Mouse (Mus musculus): Measurements from ENCODE around the gene Ubtd1. TPM values are rescaled to one million over a fixed set of nuclear protein-coding genes. Genes with fewer than 3 reads are reported as not detected.
A peak's percentile ranks its signal among the peaks of the same experiment; 100 is the strongest.

Ubtd1 gene
- polyA plus RNA-seq, 1 experiment from 2014 or later, result 4.9 TPM

DNA sequence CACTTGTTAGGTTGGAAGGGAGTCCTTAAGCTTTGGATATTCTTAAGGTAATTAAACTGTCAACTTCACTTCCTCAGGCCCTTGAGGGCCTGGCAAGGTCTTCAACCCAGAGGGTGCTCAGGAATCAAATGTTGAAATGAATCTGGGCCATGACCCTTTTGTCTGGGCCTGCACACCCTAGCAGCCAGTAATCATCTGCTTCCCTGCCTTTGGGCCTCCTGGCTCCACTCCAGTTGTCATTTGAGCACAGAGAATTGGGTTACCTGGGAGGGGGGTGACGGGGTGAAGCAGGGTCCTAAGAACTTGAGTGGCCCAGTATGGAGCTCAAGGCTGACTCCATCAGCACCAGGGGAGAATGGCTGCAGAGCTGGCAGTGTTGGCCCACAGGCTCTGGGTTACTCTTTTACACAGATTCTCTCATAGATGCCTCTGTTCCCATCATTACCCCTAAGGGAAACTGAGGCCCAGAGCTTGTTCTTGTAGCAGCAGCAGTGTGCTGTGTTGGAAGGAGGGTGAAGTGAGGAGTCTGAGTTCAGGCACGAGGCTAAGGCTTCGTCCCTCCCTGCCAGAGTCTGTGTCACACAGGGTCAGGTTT, 32.8 kb downstream of the Ubtd1 start:
- ATAC-seq (ENCODE audit: low read depth), result no peak
- 45% methylated on average over 3 of the region's 3 CpGs for WGBS (ENCODE audit: insufficient replicate concordance)
- no peak overlapping the region for H3K4me2 ChIP-seq (ENCODE audit: low read depth, low read length)
- no peak overlapping the region for H3K4me3 ChIP-seq (ENCODE audit: low read depth, low read length)
- H3K27me3 ChIP-seq (ENCODE audit: control insufficient read depth, insufficient read depth, low read depth, low read length), result no peaks in the 10 kb centered on the region
- H3K27ac ChIP-seq (ENCODE audit: low read length), result no peak overlapping the region
- H3K9ac ChIP-seq (ENCODE audit: low read depth, low read length), result no peak overlapping the region
- H3K36me3 ChIP-seq (ENCODE audit: control insufficient read depth, insufficient read depth), result no peaks in the 10 kb centered on the region
- no peaks in the 10 kb centered on the region for H3K9me3 ChIP-seq (replicated peaks; ENCODE audit: control insufficient read depth, low read length)
- peaks cover 8% of the 10 kb centered on the region; the same call in 1 of the 2 replicates for H3K4me1 ChIP-seq (ENCODE audit: control insufficient read depth, low read depth, low read length)

DNA sequence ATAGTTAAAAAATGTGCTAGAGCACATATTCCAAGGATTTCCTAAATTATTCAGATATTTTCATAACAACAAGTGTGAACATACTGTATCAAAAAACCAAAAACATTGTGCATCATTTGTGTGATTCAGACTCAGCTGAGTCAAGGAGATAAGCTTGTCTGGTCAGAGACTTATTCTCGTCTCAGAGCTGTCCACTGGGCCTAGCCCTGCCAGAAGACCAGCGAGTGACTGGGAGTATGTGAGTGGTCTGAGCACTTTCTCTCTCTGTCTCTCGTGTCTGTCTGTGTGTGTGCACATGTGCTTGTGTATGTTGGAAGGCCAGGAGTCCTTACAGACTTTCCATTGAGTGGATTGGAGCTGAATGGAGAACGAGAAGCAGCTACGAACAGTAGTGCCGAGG, 33.4 kb downstream of the Ubtd1 start:
- no peak for ATAC-seq (ENCODE audit: low read depth)
- H3K27me3 ChIP-seq (ENCODE audit: control insufficient read depth, insufficient read depth, low read depth, low read length), result no peaks in the 10 kb centered on the region
- H3K4me2 ChIP-seq (ENCODE audit: low read depth, low read length), result no peak overlapping the region
- no peak overlapping the region for H3K4me3 ChIP-seq (ENCODE audit: low read depth, low read length)
- H3K9me3 ChIP-seq (replicated peaks; ENCODE audit: control insufficient read depth, low read length), result no peaks in the 10 kb centered on the region
- WGBS (ENCODE audit: insufficient replicate concordance), result 63% methylated on average over 6 of the region's 6 CpGs
- no peak overlapping the region for H3K27ac ChIP-seq (ENCODE audit: low read length)
- H3K36me3 ChIP-seq (ENCODE audit: control insufficient read depth, insufficient read depth), result no peaks in the 10 kb centered on the region
- H3K4me1 ChIP-seq (ENCODE audit: control insufficient read depth, low read depth, low read length), result peaks cover 8% of the 10 kb centered on the region
- H3K9ac ChIP-seq (ENCODE audit: low read depth, low read length), result no peak overlapping the region

DNA sequence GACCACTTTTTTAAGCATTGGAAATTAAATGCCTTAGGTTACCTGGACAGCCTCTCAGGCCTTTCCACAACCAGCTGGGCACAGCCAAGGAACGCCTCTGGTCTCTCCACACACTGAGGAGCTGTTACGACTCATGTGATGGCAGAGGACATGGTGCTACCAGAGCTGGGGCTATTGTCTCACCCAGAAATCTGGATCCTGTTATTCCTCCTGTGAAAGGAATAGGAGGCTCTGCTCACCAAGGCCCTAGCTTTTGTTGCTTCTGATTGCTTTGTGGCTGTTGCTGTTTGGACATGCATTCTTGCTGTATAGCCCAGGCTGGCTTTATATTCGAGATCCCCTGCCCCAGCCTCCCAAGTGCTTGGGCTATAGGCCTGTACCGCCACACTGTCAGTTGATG, 34.7 kb downstream of the Ubtd1 start:
- Histone ChIP-seq H3K27ac (ENCODE audit: low read length) (no peak overlapping the region), H3K4me3 (ENCODE audit: low read depth, low read length) (no peak overlapping the region)

DNA sequence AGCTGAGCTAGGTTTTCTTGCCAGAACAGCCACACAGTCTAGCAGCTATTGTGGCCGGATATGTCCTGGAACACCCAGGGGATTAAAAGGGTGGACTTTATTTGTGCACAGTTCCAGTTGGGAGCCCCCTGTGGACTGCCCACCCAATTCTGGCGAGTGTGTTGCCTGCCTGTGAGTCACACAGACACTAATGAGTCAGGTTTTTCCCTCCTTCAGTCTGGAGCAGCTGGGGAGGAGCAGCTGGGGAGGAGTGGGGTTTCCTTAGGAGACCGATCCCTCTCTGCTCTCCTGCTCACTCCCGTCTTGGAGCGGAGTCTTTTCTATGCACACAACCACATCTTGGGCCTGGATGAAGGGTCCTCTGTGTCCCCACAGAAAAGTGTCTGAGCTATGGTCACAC, 35.3 kb downstream of the Ubtd1 start:
- no peak overlapping the region for H3K4me2 ChIP-seq (ENCODE audit: low read depth, low read length)
- H3K9me3 ChIP-seq (replicated peaks; ENCODE audit: control insufficient read depth, low read length), result no peaks in the 10 kb centered on the region
- H3K4me3 ChIP-seq (ENCODE audit: low read depth, low read length), result no peak overlapping the region
- H3K36me3 ChIP-seq (ENCODE audit: control insufficient read depth, insufficient read depth), result no peaks in the 10 kb centered on the region
- 61% methylated on average over 5 of the region's 5 CpGs for WGBS (ENCODE audit: insufficient replicate concordance)
- no peak overlapping the region for H3K27ac ChIP-seq (ENCODE audit: low read length)
- H3K4me1 ChIP-seq (ENCODE audit: control insufficient read depth, low read depth, low read length), result peaks cover 8% of the 10 kb centered on the region
- ATAC-seq (ENCODE audit: low read depth), result no peak
- no peak overlapping the region for H3K9ac ChIP-seq (ENCODE audit: low read depth, low read length)
- no peaks in the 10 kb centered on the region for H3K27me3 ChIP-seq (ENCODE audit: control insufficient read depth, insufficient read depth, low read depth, low read length)

More for the DNA sequence above, 34.7 kb downstream of the Ubtd1 start:
- Histone ChIP-seq H3K27me3 (ENCODE audit: control insufficient read depth, insufficient read depth, low read depth, low read length) (no peaks in the 10 kb centered on the region), H3K4me1 (ENCODE audit: control insufficient read depth, low read depth, low read length) (peaks cover 8% of the 10 kb centered on the region), H3K4me2 (ENCODE audit: low read depth, low read length) (no peak overlapping the region), H3K9ac (ENCODE audit: low read depth, low read length) (no peak overlapping the region), H3K36me3 (ENCODE audit: control insufficient read depth, insufficient read depth) (no peaks in the 10 kb centered on the region), H3K9me3 (replicated peaks; ENCODE audit: control insufficient read depth, low read length) (no peaks in the 10 kb centered on the region)
- no peak for ATAC-seq (ENCODE audit: low read depth)
- WGBS (ENCODE audit: insufficient replicate concordance), result 50% methylated on average over 4 of the region's 4 CpGs

DNA sequence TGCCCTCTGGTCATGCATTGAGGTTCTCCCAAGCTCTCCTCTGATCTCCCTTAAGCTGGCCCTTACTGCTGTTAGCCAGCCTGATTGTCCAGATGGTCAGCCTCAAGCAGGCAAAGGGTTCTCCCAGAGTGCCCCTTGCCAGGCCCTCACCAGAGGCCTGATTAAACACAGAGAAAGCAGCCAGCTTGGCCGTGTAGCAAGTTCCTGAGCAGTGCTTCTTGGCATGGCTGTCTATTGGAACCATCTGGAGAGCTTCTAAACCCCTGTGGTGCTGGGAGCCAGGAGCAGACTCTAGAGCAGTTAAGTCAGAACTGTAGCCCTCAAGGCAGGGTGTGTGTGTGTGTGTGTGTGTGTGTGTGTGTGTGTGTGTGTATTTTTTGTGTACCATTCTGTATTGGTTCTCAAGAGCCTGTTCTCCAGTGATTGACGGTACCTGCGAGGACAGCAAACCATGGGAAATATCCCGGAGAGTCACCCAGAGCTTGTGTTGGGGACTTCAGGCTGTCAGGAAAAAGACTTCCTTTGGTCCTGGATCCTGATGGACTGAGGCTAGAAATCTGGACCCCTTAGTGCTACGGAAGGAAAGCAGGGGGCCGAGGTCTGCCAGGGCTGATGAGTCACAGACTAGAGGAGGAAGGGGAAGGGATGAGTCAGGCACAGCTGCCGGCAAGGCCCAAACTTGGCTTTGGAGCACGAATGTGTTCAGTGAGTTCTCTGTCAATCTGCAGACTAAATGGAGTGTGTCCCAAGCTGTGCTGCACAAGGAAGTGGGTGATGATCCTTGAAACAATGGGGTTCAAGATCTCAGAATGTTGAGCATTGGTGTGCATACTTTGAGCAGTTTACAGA, 36.1 kb downstream of the Ubtd1 start:
- Histone ChIP-seq H3K4me2 (ENCODE audit: low read depth, low read length) (no peak overlapping the region), H3K4me1 (ENCODE audit: control insufficient read depth, low read depth, low read length) (peaks cover 8% of the 10 kb centered on the region), H3K36me3 (ENCODE audit: control insufficient read depth, insufficient read depth) (no peaks in the 10 kb centered on the region), H3K9me3 (replicated peaks; ENCODE audit: control insufficient read depth, low read length) (no peaks in the 10 kb centered on the region), H3K4me3 (ENCODE audit: low read depth, low read length) (no peak overlapping the region), H3K27me3 (ENCODE audit: control insufficient read depth, insufficient read depth, low read depth, low read length) (no peaks in the 10 kb centered on the region), H3K9ac (ENCODE audit: low read depth, low read length) (no peak overlapping the region), H3K27ac (ENCODE audit: low read length) (no peak overlapping the region)
- peak; percentile 50 for ATAC-seq (ENCODE audit: low read depth)
- 30% methylated on average over 8 of the region's 8 CpGs for WGBS (ENCODE audit: insufficient replicate concordance)

DNA sequence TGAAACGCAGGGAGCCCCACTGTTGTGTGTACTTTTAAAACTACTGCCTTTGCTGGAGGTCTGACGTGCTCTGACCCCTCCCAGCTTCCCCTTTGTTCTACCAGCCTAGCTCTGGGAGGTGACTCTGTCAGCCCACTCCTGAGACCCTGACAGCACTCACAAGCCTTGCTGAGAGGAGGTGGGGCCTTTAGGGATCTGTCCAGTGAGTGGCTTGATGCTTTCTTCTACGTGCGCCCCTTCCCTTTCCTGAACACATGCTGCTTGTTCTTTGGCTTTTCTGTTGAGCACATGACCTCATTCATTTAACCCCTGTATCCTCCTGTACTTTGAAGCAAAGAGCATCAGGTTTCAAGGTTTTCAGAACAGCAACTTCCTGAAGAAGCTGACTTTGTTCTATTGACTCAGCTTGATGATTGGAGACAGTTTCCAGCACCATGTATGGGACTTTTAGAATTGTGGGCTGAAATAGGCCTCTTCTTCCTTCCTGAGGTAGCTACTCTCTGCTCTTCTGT, 37.5 kb downstream of the Ubtd1 start:
- peak; percentile 37 for ATAC-seq (ENCODE audit: low read depth)
- H3K9me3 ChIP-seq (replicated peaks; ENCODE audit: control insufficient read depth, low read length), result no peaks in the 10 kb centered on the region
- no peak overlapping the region for H3K4me3 ChIP-seq (ENCODE audit: low read depth, low read length)
- peaks cover 8% of the 10 kb centered on the region for H3K4me1 ChIP-seq (ENCODE audit: control insufficient read depth, low read depth, low read length)
- peak overlapping the region; percentile 28; the same call in 1 of the 2 replicates for H3K27ac ChIP-seq (ENCODE audit: low read length)
- 37% methylated on average over 4 of the region's 4 CpGs for WGBS (ENCODE audit: insufficient replicate concordance)
- H3K36me3 ChIP-seq (ENCODE audit: control insufficient read depth, insufficient read depth), result no peaks in the 10 kb centered on the region
- H3K9ac ChIP-seq (ENCODE audit: low read depth, low read length), result no peak overlapping the region
- no peaks in the 10 kb centered on the region for H3K27me3 ChIP-seq (ENCODE audit: control insufficient read depth, insufficient read depth, low read depth, low read length)
- no peak overlapping the region for H3K4me2 ChIP-seq (ENCODE audit: low read depth, low read length)

DNA sequence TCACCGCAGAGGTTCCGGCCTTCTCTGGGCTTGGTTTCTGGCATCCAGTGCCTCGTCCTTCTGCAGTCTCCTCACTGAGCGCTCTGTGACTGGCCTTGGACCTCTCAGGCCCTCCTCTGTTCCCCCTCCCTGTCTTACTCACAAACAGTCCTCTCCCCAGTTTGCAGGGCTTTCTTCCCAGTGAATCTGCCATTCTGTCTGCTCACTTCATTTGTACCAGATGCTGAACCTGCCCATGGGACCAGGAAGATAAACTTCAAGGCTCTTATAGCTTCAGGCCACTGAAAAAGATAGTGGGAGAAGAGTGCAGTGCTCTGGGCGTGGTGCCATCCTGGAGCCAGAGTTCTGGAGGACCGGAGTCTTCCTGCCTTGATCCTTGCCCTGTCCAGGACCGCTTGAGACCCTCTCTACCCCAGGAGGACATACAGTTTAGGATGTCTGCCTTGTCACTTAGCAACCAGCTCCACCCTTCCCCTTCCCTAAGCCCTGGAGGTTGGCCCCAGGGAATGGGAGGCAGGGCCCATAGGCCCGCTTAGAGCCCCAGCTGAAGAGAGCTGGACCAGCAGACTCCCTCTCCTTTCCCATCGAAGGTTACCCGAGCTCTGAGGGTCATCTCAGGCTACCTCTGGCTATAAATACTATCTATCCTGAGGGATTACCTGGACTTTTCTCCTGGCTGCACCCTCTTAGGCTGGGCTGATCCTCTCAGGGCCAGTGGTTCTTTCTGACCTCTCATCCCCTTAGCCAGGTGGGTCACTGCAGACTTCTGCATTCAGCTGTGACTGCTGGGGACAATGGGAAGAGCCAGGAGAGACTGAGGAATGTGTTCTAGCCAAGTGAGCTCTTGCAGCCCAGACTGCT, 40.3 kb downstream of the Ubtd1 start:
- H3K4me1 ChIP-seq (ENCODE audit: control insufficient read depth, low read depth, low read length), result peaks cover 8% of the 10 kb centered on the region
- H3K4me3 ChIP-seq (ENCODE audit: low read depth, low read length), result no peak overlapping the region
- no peak overlapping the region for H3K4me2 ChIP-seq (ENCODE audit: low read depth, low read length)
- 59% methylated on average over 10 of the region's 10 CpGs for WGBS (ENCODE audit: insufficient replicate concordance)
- H3K36me3 ChIP-seq (ENCODE audit: control insufficient read depth, insufficient read depth), result no peaks in the 10 kb centered on the region
- no peak overlapping the region for H3K27ac ChIP-seq (ENCODE audit: low read length)
- H3K9me3 ChIP-seq (replicated peaks; ENCODE audit: control insufficient read depth, low read length), result no peaks in the 10 kb centered on the region
- no peaks in the 10 kb centered on the region for H3K27me3 ChIP-seq (ENCODE audit: control insufficient read depth, insufficient read depth, low read depth, low read length)
- no peak for ATAC-seq (ENCODE audit: low read depth)
- H3K9ac ChIP-seq (ENCODE audit: low read depth, low read length), result no peak overlapping the region

DNA sequence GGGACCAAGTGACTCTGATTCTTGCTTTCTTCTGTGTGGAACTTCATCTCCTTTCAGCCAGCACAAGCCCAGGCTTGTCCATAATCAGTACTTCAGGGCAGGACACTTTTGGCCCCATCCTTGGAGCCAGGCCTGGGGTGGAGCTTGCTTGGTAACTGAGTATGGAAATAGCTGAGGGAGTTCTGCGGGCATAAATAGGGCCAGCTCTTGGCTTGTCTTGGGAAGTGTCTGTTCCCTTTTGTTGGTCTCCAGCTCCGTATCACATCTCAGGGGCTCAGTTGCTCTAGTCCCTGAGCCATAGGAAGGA, 40.9 kb downstream of the Ubtd1 start:
- ATAC-seq (ENCODE audit: low read depth), result no peak
- H3K9ac ChIP-seq (ENCODE audit: low read depth, low read length), result no peak overlapping the region
- 67% methylated on average over 2 of the region's 2 CpGs for WGBS (ENCODE audit: insufficient replicate concordance)
- H3K27ac ChIP-seq (ENCODE audit: low read length), result no peak overlapping the region
- H3K4me2 ChIP-seq (ENCODE audit: low read depth, low read length), result no peak overlapping the region
- no peak overlapping the region for H3K4me3 ChIP-seq (ENCODE audit: low read depth, low read length)
- H3K4me1 ChIP-seq (ENCODE audit: control insufficient read depth, low read depth, low read length), result peaks cover 8% of the 10 kb centered on the region
- no peaks in the 10 kb centered on the region for H3K36me3 ChIP-seq (ENCODE audit: control insufficient read depth, insufficient read depth)
- no peaks in the 10 kb centered on the region for H3K9me3 ChIP-seq (replicated peaks; ENCODE audit: control insufficient read depth, low read length)
- no peaks in the 10 kb centered on the region for H3K27me3 ChIP-seq (ENCODE audit: control insufficient read depth, insufficient read depth, low read depth, low read length)
